Mouse (Mus musculus): Measurements from ENCODE around the gene Esrra. TPM values are rescaled to one million over a fixed set of nuclear protein-coding genes. Genes with fewer than 3 reads are reported as not detected.

Gene Esrra
- polyA plus RNA-seq, 1 experiment from 2014 or later, result 23.1 TPM

DNA sequence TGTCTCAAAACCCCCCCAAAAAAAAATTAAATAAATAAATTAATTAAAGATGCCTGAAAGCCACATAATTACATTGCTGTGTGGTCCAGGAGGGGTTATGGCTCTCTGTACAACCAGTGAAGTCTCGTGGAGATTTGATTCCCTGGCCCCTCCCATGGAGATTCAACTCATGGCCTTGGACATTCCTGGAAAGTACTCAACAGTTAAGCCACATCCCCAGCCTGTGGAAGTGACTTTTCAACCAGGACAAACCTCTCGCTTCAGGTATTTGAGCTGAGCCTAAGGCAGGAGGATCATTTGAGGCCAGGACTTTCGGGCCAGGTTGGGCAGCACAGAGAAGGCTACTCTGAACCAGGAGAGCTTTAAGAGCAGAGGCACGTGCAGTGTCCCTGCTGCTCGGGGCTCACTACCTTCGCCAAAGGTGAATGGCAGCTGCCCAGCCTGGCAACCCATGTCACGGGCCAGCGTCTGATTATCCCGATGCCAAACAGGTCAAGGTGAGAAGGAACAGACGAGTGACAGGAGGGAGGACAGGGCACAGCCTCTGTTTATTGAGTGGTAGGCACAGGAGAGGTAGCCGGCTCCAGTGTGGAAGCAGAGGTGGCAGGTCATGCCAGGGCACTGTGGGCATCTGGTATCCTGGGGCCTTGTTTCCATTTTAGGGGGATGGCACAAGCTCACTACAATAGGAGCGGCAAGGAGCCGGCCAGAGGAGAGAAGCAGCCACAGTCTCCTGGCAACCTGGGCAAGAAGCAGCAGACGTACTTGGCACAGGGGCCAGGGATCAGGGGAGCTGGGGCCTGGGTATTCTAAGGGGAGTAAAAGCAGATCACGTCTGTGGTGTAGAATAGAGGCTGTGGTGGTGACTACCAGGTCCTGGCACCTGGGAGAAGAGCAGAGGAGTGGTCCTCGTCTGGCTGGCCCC lies 16.2 kb upstream of the Esrra start:
- DNase-seq (ENCODE audit: low spot score), result no peak
- 75% methylated on average over 16 of the region's 16 CpGs for WGBS
- Histone ChIP-seq H3K27ac (no peak overlapping the region), H3K4me3 (no peak overlapping the region), H3K36me3 (no peaks in the 10 kb centered on the region), H3K4me1 (peaks cover 52% of the 10 kb centered on the region), H3K9me3 (no peaks in the 10 kb centered on the region), H3K27me3 (ENCODE audit: insufficient read depth, poor library complexity, severe bottlenecking) (peaks cover 64% of the 10 kb centered on the region)

DNA sequence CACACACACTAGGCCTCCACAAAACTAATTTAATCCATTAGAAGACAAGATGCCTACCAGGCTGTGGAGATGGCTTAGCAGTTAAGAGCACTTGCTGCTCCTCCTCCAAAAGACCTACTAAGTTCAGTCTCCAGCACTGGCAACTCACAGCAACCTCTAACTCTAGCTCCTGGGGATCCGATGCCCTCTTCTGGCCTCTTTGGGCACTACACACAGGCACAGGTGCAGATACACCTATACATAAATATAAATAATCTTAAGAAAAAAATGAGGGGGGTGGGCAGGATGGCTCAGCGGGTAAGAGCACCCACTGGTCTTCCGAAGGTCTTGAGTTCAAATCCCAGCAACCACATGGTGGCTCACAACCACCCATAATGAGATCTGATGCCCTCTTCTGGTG lies 14.7 kb upstream of the Esrra start:
- no peaks in the 10 kb centered on the region for H3K9me3 ChIP-seq
- no peak overlapping the region for H3K4me3 ChIP-seq
- no peak for DNase-seq (ENCODE audit: low spot score)
- peaks cover 38% of the 10 kb centered on the region for H3K4me1 ChIP-seq
- H3K36me3 ChIP-seq, result no peaks in the 10 kb centered on the region
- peaks cover 79% of the 10 kb centered on the region for H3K27me3 ChIP-seq (ENCODE audit: insufficient read depth, poor library complexity, severe bottlenecking)
- WGBS, result 17% methylated on average over 3 of the region's 3 CpGs
- no peak overlapping the region for H3K27ac ChIP-seq

DNA sequence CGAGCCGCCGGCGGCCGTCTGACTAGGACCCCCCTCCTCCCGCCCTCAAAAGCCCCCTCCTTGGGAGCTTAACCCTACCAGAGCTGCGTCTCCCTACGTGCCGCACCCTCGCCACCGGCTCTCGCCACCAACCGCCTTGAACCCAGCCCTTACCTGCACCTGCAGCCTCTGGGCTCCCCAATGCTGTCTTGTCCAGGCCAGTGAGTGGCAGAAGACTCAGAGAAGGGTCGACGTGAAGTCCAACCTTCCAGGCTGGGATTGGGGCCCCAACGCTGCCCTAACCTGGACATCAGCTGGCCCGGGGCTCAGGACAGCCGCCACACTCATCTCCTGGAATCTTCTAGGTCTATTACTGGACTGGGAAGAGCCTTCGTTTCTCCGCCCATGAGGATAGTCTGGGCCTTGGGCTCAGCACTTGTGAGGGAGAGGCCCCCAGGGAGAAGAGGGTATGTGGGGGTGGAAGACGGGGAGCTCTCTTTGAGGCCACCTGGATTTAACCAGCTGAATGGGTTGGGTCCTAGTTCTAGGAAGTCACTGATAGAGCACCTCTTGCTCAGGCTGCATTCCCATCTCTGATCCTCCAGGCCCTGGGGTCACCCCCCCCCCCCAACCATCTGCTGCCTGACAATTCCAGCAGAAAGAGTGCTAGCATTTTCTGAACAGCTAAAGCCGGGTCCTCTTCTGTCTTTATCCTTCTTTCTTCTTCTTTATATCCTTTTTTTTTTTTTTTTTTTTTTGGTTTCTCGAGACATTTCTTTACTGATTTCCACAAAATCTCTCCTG lies 12.8 kb upstream of the Esrra start, which contains the start of gene Kcnk4:
Gene Kcnk4, minus strand, starts transcription at position 321 of the 783 bp plus-strand sequence.
- Histone ChIP-seq H3K4me3 (peak within 1 kb of the TSS; percentile 60), H3K4me1 (peaks cover 21% of the 10 kb centered on the region), H3K27me3 (ENCODE audit: insufficient read depth, poor library complexity, severe bottlenecking) (peaks cover 86% of the 10 kb centered on the region), H3K36me3 (no peaks in the 10 kb centered on the region), H3K9me3 (no peaks in the 10 kb centered on the region), H3K27ac (peak within 1 kb of the TSS; percentile 63; the same call in 1 of the 2 replicates)
- DNase-seq (ENCODE audit: low spot score), result no peak
- 9% methylated on average over 23 of the region's 23 CpGs for WGBS

DNA sequence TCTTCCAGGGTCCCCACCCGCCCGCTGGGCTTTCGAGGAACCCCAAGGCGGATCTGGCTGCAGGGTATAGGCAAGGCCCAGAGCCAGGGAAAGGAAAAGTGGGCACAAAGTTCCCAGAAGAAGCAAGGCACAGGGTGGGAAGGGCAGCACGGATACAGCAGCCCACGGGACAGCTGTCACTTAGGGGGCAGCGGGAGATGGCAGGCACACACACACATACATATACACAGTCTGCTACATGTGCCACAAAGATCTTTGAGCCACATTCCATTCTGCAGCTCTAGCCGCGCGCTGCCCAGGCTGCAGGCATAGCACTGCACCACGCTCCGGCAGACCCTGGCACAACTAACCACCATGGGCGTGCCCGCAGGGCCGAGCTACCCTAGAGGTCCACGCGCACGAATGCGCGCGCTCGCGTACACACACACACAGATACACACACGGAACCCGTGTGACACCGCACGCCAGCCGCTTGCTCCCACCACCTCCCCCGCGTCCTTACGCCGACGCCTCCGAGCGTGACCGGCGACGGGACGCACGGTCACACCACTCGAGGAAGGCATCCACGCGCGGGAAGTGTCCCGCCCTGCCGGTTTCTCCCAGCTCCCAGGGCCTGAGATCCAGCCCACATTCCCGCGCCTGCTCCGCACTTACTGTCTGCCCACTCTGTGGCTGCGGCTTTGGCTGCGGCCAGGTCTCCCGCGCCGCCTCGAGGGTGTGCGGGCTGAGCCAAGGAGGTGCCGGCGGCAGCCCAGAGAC lies 12.0 kb upstream of the Esrra start:
- H3K4me1 ChIP-seq, result peaks cover 21% of the 10 kb centered on the region
- H3K27me3 ChIP-seq (ENCODE audit: insufficient read depth, poor library complexity, severe bottlenecking), result peaks cover 86% of the 10 kb centered on the region
- H3K4me3 ChIP-seq, result peak overlapping the region; percentile 60
- H3K27ac ChIP-seq, result peak overlapping the region; percentile 63; the same call in 1 of the 2 replicates
- 5% methylated on average over 58 of the region's 58 CpGs for WGBS
- no peaks in the 10 kb centered on the region for H3K36me3 ChIP-seq
- no peak for DNase-seq (ENCODE audit: low spot score)
- no peaks in the 10 kb centered on the region for H3K9me3 ChIP-seq

DNA sequence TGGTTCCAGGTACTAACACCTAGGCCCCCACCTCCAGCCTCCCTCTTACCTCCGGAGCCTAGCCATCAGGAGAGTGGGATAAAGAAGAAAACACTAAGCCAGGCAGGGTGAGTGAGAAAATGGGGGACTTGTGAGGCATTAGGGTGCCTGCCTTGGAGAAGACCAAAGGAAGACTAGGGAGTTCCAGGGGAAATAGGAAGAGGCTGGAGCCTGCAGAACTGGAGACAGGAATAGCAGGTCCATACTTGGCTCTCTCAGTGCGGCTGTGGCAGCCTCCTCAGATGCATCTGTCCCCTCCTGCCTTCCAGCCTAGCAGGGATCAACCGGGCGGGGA lies 11.5 kb upstream of the Esrra start:
- Histone ChIP-seq H3K36me3 (no peaks in the 10 kb centered on the region), H3K9me3 (no peaks in the 10 kb centered on the region), H3K27ac (no peak overlapping the region), H3K4me3 (peak overlapping the region; percentile 60), H3K4me1 (peaks cover 20% of the 10 kb centered on the region), H3K27me3 (ENCODE audit: insufficient read depth, poor library complexity, severe bottlenecking) (peaks cover 87% of the 10 kb centered on the region)
- DNase-seq (ENCODE audit: low spot score), result no peak
- WGBS, result 27% methylated on average over 4 of the region's 4 CpGs

DNA sequence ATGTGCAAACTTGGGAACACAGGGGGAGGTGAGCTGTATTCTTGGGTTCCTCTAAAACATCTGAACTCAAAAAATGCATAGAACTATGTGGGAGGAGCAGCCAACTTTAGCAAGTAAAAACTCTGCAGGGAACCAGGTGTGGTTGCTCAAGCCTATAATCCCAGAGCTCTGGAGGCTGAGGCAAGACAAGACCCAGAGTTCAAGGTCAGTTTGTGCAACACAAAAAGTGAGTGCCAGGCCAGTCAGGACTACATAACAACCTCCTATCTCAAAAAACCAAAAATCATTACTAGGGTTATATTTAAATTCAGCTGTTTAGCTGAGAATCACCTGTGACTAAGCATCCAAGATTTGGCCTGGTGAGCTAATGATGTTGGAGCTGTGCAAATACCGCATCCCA lies 10.4 kb upstream of the Esrra start:
- DNase-seq (ENCODE audit: low spot score), result no peak
- Histone ChIP-seq H3K36me3 (no peaks in the 10 kb centered on the region), H3K27ac (no peak overlapping the region), H3K4me3 (no peak overlapping the region), H3K27me3 (ENCODE audit: insufficient read depth, poor library complexity, severe bottlenecking) (peaks cover 92% of the 10 kb centered on the region), H3K4me1 (peaks cover 22% of the 10 kb centered on the region), H3K9me3 (no peaks in the 10 kb centered on the region)
- 49% methylated on average over 1 of the region's 1 CpGs for WGBS

DNA sequence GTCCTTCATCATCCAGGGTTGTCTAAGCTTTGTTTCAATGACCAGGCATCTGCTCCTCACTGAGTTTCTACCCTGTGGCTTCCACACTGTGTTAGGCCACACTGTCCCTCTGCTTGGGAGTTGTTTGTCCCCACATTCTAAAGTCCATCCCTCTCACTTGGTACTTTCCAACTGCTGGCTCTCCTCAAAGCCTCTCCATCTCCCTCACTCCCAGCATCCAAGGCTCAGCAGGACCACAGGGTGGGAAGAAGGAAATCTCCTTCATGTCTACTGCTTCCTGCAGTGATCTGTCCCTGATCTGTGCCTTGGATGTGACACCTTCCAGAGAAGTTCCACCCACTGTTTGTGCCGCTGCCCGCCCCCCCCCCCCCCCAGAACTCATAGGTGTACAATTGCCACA lies 9.4 kb upstream of the Esrra start:
- H3K4me1 ChIP-seq, result peaks cover 31% of the 10 kb centered on the region
- H3K36me3 ChIP-seq, result no peaks in the 10 kb centered on the region
- peaks cover 97% of the 10 kb centered on the region for H3K27me3 ChIP-seq (ENCODE audit: insufficient read depth, poor library complexity, severe bottlenecking)
- WGBS, result 0% methylated on average over 2 of the region's 2 CpGs
- no peak for DNase-seq (ENCODE audit: low spot score)
- no peak overlapping the region for H3K4me3 ChIP-seq
- H3K27ac ChIP-seq, result no peak overlapping the region
- H3K9me3 ChIP-seq, result no peaks in the 10 kb centered on the region

DNA sequence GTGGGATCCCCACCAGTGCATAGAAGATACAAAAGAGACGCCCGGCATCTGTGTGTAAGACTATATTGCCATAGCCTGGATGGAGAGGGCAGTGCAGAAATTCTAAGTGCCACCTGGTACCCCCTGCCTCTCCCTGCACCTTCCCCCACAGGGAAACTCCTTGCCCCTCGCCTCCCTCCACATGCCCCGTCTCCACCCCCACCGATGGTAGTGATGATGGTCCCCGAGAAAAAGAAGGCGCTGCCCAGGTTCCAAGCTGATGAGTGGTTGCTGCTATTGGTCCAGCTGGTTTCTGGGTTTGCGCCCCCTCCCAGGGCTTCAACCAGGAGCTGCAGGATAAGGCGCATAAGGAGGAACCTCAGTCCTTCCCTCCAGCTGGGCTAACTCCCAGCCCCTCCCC lies 6.5 kb upstream of the Esrra start:
- peaks cover 97% of the 10 kb centered on the region for H3K27me3 ChIP-seq (ENCODE audit: insufficient read depth, poor library complexity, severe bottlenecking)
- peaks cover 32% of the 10 kb centered on the region for H3K4me1 ChIP-seq
- no peak for DNase-seq (ENCODE audit: low spot score)
- no peak overlapping the region for H3K4me3 ChIP-seq
- H3K27ac ChIP-seq, result no peak overlapping the region
- 9% methylated on average over 9 of the region's 9 CpGs for WGBS
- H3K9me3 ChIP-seq, result no peaks in the 10 kb centered on the region
- H3K36me3 ChIP-seq, result no peaks in the 10 kb centered on the region

DNA sequence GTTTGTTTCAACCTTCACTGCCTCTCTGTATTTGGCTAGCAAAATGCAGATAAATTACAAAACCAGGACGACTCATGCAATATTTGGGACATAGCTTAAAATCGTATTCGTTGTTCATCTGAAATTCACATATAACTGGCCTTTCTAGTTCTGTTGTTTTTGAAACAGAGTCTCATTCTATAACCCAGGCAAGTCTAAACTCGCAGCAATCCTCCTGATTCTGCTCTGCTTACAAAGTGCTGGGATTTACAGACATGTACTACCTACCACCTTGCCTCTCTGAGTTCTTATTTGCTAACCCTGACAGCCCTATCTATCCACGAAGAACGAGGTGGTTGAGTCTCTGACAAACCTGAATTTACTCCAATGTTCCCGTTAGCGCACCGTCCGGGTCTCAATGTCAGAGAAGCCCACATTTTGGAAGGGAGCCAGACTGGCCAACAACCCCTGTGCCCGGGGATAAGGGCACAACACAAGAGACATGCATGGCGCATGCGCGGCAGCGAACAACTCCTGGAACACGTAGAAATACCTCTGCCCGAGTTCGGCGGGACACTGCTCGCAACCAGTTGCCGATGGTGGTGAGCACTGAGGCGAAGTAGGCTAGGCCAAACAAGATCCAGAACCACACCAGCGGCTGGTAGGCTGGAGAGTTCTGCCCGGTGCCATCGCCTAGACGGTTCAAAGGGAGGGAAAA lies 5.1 kb upstream of the Esrra start:
- 15% methylated on average over 26 of the region's 26 CpGs for WGBS
- Histone ChIP-seq H3K36me3 (no peaks in the 10 kb centered on the region), H3K4me3 (peak overlapping the region; percentile 35), H3K9me3 (no peaks in the 10 kb centered on the region), H3K27ac (no peak overlapping the region), H3K27me3 (ENCODE audit: insufficient read depth, poor library complexity, severe bottlenecking) (peaks cover 90% of the 10 kb centered on the region), H3K4me1 (peaks cover 41% of the 10 kb centered on the region)
- no peak for DNase-seq (ENCODE audit: low spot score)

DNA sequence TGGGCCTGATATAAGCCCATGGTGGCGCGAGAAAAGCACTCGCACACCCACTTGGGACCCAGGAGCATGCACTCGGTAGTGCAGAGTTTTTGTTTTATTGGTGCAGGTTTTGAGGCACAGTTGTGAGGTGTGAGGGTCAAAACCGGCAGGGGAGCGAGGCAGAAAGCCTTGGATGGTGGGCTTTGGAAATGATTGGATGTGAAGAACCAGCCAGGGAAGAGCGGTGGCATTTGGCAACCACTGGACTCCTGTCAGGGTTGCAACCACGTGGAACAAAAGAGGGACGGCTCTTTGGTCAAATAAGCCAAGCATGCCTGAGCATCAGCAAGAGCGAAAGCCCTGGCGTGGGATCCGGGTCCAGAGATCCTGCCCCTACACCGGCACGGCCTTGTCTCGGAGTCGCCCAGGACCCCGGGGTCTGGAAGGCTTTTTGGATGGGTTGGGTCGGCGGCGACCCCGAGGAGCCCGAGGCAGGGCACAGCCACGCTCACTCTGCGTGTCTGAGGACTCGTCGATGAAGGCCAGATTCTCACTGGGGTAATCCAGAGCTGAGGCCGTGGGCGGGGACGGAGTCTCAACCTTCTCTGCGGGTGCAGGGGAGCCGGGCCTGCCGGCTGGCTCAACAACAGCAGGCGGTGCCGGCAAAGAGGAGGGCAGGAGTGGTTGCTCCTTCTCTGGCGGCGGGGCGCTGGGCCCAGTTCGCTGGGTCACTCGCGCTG lies 4.2 kb upstream of the Esrra start:
- H3K4me3 ChIP-seq, result peak overlapping the region; percentile 41
- 7% methylated on average over 40 of the region's 40 CpGs for WGBS
- no peak for DNase-seq (ENCODE audit: low spot score)

DNA sequence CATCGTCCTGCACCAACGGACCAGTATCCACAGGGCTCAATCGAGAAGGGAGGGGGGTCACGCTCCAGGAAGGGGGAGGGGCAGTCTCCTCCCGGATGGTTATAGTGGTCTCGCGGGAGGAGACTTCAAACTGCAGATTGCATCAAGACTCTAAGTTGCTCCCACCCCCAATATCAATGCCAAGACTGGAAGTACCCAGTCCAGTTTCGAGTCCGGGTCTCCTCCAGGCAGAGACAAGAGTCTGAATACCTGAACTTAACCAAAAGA lies 3.6 kb upstream of the Esrra start, which contains the start of gene Catsperz:
Gene Catsperz, minus strand, starts transcription at position 74 of the 267 bp plus-strand sequence.
- peaks cover 76% of the 10 kb centered on the region for H3K27me3 ChIP-seq (ENCODE audit: insufficient read depth, poor library complexity, severe bottlenecking)
- no peak within 1 kb of the TSS; the same call in 1 of the 2 replicates for H3K27ac ChIP-seq
- no peaks in the 10 kb centered on the region for H3K9me3 ChIP-seq
- peak within 1 kb of the TSS; percentile 41 for H3K4me3 ChIP-seq
- no peak for DNase-seq (ENCODE audit: low spot score)
- WGBS, result 4% methylated on average over 9 of the region's 9 CpGs
- H3K36me3 ChIP-seq, result no peaks in the 10 kb centered on the region
- peaks cover 54% of the 10 kb centered on the region for H3K4me1 ChIP-seq

More for the DNA sequence above, 4.2 kb upstream of the Esrra start:
- Histone ChIP-seq H3K9me3 (no peaks in the 10 kb centered on the region), H3K27me3 (ENCODE audit: insufficient read depth, poor library complexity, severe bottlenecking) (peaks cover 81% of the 10 kb centered on the region), H3K27ac (no peak overlapping the region), H3K36me3 (no peaks in the 10 kb centered on the region), H3K4me1 (peaks cover 49% of the 10 kb centered on the region)
